ENCODE assay signal across 8 mouse cellular contexts in the genomic region with DNA sequence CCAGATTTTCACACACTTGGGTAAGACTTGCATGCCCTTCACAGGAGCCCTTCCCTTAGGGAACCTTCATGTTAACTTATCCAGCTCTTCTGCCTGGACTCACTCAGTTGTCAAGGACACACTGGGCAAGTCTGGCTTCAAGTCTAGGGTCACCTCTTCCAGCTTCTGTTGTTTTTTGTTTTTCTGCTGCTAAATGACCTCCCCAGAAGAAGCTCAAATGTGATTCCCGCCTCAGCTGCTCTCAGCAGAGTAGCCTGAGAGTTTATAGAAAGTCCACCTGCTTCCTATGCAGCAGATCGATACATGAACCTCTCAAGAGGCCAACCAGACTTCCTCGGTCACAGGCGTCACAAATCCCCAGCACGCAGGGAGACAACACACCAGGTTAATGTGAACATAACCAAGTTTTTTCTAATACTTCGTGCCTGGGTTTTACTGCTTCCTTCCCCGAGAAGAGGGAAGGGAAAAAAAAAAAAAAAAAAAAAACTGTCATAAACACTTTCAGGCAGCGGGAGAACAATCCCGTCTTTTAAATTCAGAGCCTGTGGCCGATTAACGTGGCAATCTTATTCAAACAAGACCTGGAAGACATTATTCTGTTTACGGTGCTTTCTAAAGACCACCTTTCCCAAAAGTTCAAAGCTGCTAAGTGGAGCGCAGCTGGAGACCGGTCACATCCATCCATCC. TPM values are rescaled to one million over a fixed set of nuclear protein-coding genes. Genes with fewer than 3 reads are reported as not detected.
A peak's percentile ranks its signal among the peaks of the same experiment; 100 is the strongest.
DNase-seq lines count a peak whose midpoint lies in the region; ATAC-seq lines count a peak whose summit lies in the region.

No protein-coding gene starts in this region.

- peak overlapping the region; percentile 96 for H3K27ac ChIP-seq in kidney, embryonic 16.5 days (ENCODE audit: low read length)
- H3K27ac ChIP-seq in forebrain, embryonic 15.5 days (replicated peaks) = peak overlapping the region; percentile 98
- peak overlapping the region; percentile 82; the same call in 1 of the 2 replicates for H3K27ac ChIP-seq in liver, embryonic 11.5 days (ENCODE audit: low read depth, low read length)
- peak overlapping the region; percentile 82 for H3K27ac ChIP-seq in stomach, embryonic 16.5 days (ENCODE audit: low read length)

- H3K27me3 ChIP-seq in kidney, embryonic 16.5 days (ENCODE audit: insufficient read depth, low read length) = no peaks in the 10 kb centered on the region
- no peaks in the 10 kb centered on the region for H3K27me3 ChIP-seq in forebrain, embryonic 15.5 days
- H3K27me3 ChIP-seq in liver, embryonic 11.5 days (replicated peaks; ENCODE audit: control insufficient read depth, insufficient read depth, low read length) = no peaks in the 10 kb centered on the region
- H3K27me3 ChIP-seq in stomach, embryonic 16.5 days (ENCODE audit: control insufficient read depth, insufficient read depth, low read length) = no peaks in the 10 kb centered on the region

- peak overlapping the region; percentile 63 for H3K4me3 ChIP-seq in kidney, embryonic 16.5 days (ENCODE audit: low read length)
- peak overlapping the region; percentile 81 for H3K4me3 ChIP-seq in forebrain, embryonic 15.5 days
- peak overlapping the region; percentile 57 for H3K4me3 ChIP-seq in liver, embryonic 11.5 days (ENCODE audit: low read depth, low read length)
- peak overlapping the region; percentile 70 for H3K4me3 ChIP-seq in stomach, embryonic 16.5 days (replicated peaks; ENCODE audit: low read length)

- no peaks in the 10 kb centered on the region for H3K9me3 ChIP-seq in kidney, embryonic 16.5 days (ENCODE audit: low read length)
- no peaks in the 10 kb centered on the region for H3K9me3 ChIP-seq in forebrain, embryonic 15.5 days
- no peaks in the 10 kb centered on the region for H3K9me3 ChIP-seq in liver, embryonic 11.5 days (ENCODE audit: control insufficient read depth, low read length)
- H3K9me3 ChIP-seq in stomach, embryonic 16.5 days (replicated peaks; ENCODE audit: control insufficient read depth, low read length) = no peaks in the 10 kb centered on the region

- WGBS in kidney, embryonic 16.5 days = 2% methylated on average over 14 of the region's 14 CpGs
- whole genome bisulfite sequencing in forebrain, embryonic 15.5 days = 6% methylated on average over 14 of the region's 14 CpGs
- WGBS in liver, embryonic 11.5 days = 8% methylated on average over 14 of the region's 14 CpGs
- 2% methylated on average over 14 of the region's 14 CpGs for WGBS in stomach, embryonic 16.5 days

- peaks cover 6% of the 10 kb centered on the region; the same call in 1 of the 2 replicates for H3K36me3 ChIP-seq in kidney, embryonic 16.5 days (ENCODE audit: insufficient read depth, low read length)
- H3K36me3 ChIP-seq in forebrain, embryonic 15.5 days = no peaks in the 10 kb centered on the region
- no peaks in the 10 kb centered on the region for H3K36me3 ChIP-seq in liver, embryonic 11.5 days (ENCODE audit: control insufficient read depth, insufficient read depth, low read length)
- H3K36me3 ChIP-seq in stomach, embryonic 16.5 days (ENCODE audit: control insufficient read depth, insufficient read depth, low read length) = no peaks in the 10 kb centered on the region

- peak overlapping the region; percentile 79 for H3K9ac ChIP-seq in kidney, embryonic 16.5 days (replicated peaks; ENCODE audit: low read length)
- peak overlapping the region; percentile 73 for H3K9ac ChIP-seq in forebrain, embryonic 15.5 days (replicated peaks)
- H3K9ac ChIP-seq in liver, embryonic 11.5 days (ENCODE audit: low read depth, low read length) = peak overlapping the region; percentile 71
- peak overlapping the region; percentile 85 for H3K9ac ChIP-seq in stomach, embryonic 16.5 days (ENCODE audit: low read length)

- no peak for DNase-seq in kidney, adult 11 months
- DNase-seq in brain, adult 2 months (ENCODE audit: low read depth, low spot score) = peak; percentile 27
- DNase-seq in liver, embryonic 11.5 days (ENCODE audit: low spot score) = no peak
- DNase-seq in Muller cell, postnatal 12 days (ENCODE audit: inconsistent ontology term) = no peak
- DNase-seq in kidney, postnatal 25 days = no peak

- H3K4me1 ChIP-seq in kidney, embryonic 16.5 days (ENCODE audit: insufficient read depth, low read length) = peaks cover 30% of the 10 kb centered on the region
- H3K4me1 ChIP-seq in forebrain, embryonic 15.5 days = peaks cover 13% of the 10 kb centered on the region
- peaks cover 8% of the 10 kb centered on the region for H3K4me1 ChIP-seq in liver, embryonic 11.5 days (replicated peaks; ENCODE audit: control insufficient read depth, insufficient read depth, low read length)
- H3K4me1 ChIP-seq in stomach, embryonic 16.5 days (ENCODE audit: control insufficient read depth, insufficient read depth, low read length) = peaks cover 13% of the 10 kb centered on the region

- no peak for ATAC-seq in kidney, embryonic 16.5 days (ENCODE audit: low FRiP score, low TSS enrichment)
- no peak for ATAC-seq in forebrain, embryonic 15.5 days (replicated peaks)
- no peak for ATAC-seq in liver, embryonic 11.5 days (replicated peaks; ENCODE audit: low FRiP score)
- no peak for ATAC-seq in stomach, embryonic 16.5 days (ENCODE audit: insufficient read depth, low FRiP score)

- H3K4me2 ChIP-seq in kidney, embryonic 16.5 days (replicated peaks; ENCODE audit: low read depth, low read length) = peak overlapping the region; percentile 58
- peak overlapping the region; percentile 52 for H3K4me2 ChIP-seq in forebrain, embryonic 15.5 days (replicated peaks)
- peak overlapping the region; percentile 77 for H3K4me2 ChIP-seq in liver, embryonic 11.5 days
- peak overlapping the region; percentile 70 for H3K4me2 ChIP-seq in stomach, embryonic 16.5 days (ENCODE audit: low read depth, low read length)

RNA-seq across cellular contexts. Expression of a gene that starts 0.8 kb away (rescaled TPM):
- 29.9 and 30.0 TPM in 2 replicates for polyA plus RNA-seq in kidney, embryonic 16.5 days (2015; fragmentation: Nextera tagmentation; extraction: Ambion mirVana)
- polyA plus RNA-seq in forebrain, embryonic 15.5 days (2015; fragmentation: Nextera tagmentation; extraction: Ambion mirVana) = 21.7 and 22.7 TPM in 2 replicates
- polyA plus RNA-seq in liver, embryonic 11.5 days (2014; fragmentation: Nextera tagmentation; extraction: Ambion mirVana) = 8.7 and 10.2 TPM in 2 replicates
- 27.7 and 29.1 TPM in 2 replicates for polyA plus RNA-seq in stomach, embryonic 16.5 days (2015; fragmentation: Nextera tagmentation; extraction: Ambion mirVana)

RNA-seq across cellular contexts. Expression of a gene that starts 40.0 kb away (rescaled TPM):
- 3.7 and 4.4 TPM in 2 replicates for polyA plus RNA-seq in kidney, embryonic 16.5 days (2015; fragmentation: Nextera tagmentation; extraction: Ambion mirVana)
- polyA plus RNA-seq in forebrain, embryonic 15.5 days (2015; fragmentation: Nextera tagmentation; extraction: Ambion mirVana) = 6.0 and 6.7 TPM in 2 replicates
- polyA plus RNA-seq in liver, embryonic 11.5 days (2014; fragmentation: Nextera tagmentation; extraction: Ambion mirVana) = 4.7 and 4.9 TPM in 2 replicates
- polyA plus RNA-seq in stomach, embryonic 16.5 days (2015; fragmentation: Nextera tagmentation; extraction: Ambion mirVana) = 2.9 and 3.2 TPM in 2 replicates
